Mouse (Mus musculus) myocyte (in vitro differentiated cells): ENCODE measurements around the gene Epb41l4b. TPM values are rescaled to one million over a fixed set of nuclear protein-coding genes. Genes with fewer than 3 reads are reported as not detected.

ENCODE experiments used
- H3K27me3 ChIP-seq: one replicate; pipeline ENCODE4 v1.6.1; 2011; ENCODE audit not compliant: control insufficient read depth, insufficient read depth, insufficient read length
- H3K36me3 ChIP-seq: one replicate; pipeline ENCODE4 v1.6.1; 2011; ENCODE audit not compliant: control insufficient read depth, insufficient read depth
- H3K4me2 ChIP-seq: one replicate; pipeline ENCODE4 v1.6.1; 2011; ENCODE audit warnings: low read depth, control low read depth
- H3K4me3 ChIP-seq: one replicate; pipeline ENCODE4 v1.5.1; 2011; ENCODE audit warnings: mild to moderate bottlenecking, control low read depth, moderate library complexity
- H3K79me2 ChIP-seq: one replicate; pipeline ENCODE4 v1.6.1; 2011; ENCODE audit not compliant: control insufficient read depth, insufficient read depth
- H3ac ChIP-seq: one replicate; pipeline ENCODE4 v1.6.1; 2011; ENCODE audit not compliant: control insufficient read depth, insufficient read length
- CEBPB ChIP-seq: IDR thresholded peaks from 2 replicates; pipeline ENCODE4 v1.6.1; 2011; ENCODE audit warnings: mild to moderate bottlenecking, moderate library complexity; ENCODE audit not compliant: poor library complexity, insufficient read depth, severe bottlenecking
- E2F4 ChIP-seq: IDR thresholded peaks from one replicate; pipeline ENCODE4 v1.6.1; 2011; ENCODE audit warnings: mild to moderate bottlenecking, control low read depth, moderate library complexity; ENCODE audit not compliant: insufficient read depth
- MAX ChIP-seq: IDR thresholded peaks from one replicate; pipeline ENCODE4 v1.6.1; 2011; ENCODE audit warnings: low read depth, mild to moderate bottlenecking, control low read depth
- MYOD1 ChIP-seq, 3 experiments: IDR thresholded peaks; one replicate each; pipeline ENCODE4 v1.6.1; 2011; ENCODE audit warnings: control low read depth in 2 of 3, low read depth in 2 of 3, mild to moderate bottlenecking in 2 of 3, moderate library complexity in 1 of 3; ENCODE audit not compliant: insufficient read length in 2 of 3, control insufficient read depth in 1 of 3
- MYOG ChIP-seq, 3 experiments: IDR thresholded peaks; one replicate each; pipeline ENCODE4 v1.6.1; 2011; ENCODE audit warnings: control low read depth in 2 of 3, low read depth in 2 of 3, mild to moderate bottlenecking in 2 of 3; ENCODE audit not compliant: insufficient read length in 2 of 3, control insufficient read depth in 1 of 3, insufficient read depth in 1 of 3
- POLR2A ChIP-seq: IDR thresholded peaks from one replicate; pipeline ENCODE4 v1.6.1; 2011; ENCODE audit warnings: low read depth, mild to moderate bottlenecking, control low read depth, moderate library complexity; ENCODE audit not compliant: insufficient read length
- POLR2AphosphoS2 ChIP-seq: IDR thresholded peaks from one replicate; pipeline ENCODE4 v1.6.1; 2011; ENCODE audit warnings: low read depth, control low read depth; ENCODE audit not compliant: insufficient read length
- REST ChIP-seq: IDR thresholded peaks from one replicate; pipeline ENCODE4 v1.6.1; 2011; ENCODE audit warnings: mild to moderate bottlenecking, control low read depth, moderate library complexity; ENCODE audit not compliant: insufficient read depth, insufficient read length
- SRF ChIP-seq: IDR thresholded peaks from one replicate; pipeline ENCODE4 v1.6.1; 2011; ENCODE audit warnings: low read depth; ENCODE audit not compliant: control insufficient read depth, insufficient read length
- TCF12 ChIP-seq: IDR thresholded peaks from one replicate; pipeline ENCODE4 v1.6.1; 2011; ENCODE audit warnings: mild to moderate bottlenecking, control low read depth; ENCODE audit not compliant: poor library complexity, insufficient read depth, severe bottlenecking
- TCF3 ChIP-seq: IDR thresholded peaks from one replicate; pipeline ENCODE4 v1.6.1; 2011; ENCODE audit warnings: low read depth, control low read depth; ENCODE audit not compliant: insufficient read length
- USF1 ChIP-seq: IDR thresholded peaks from one replicate; pipeline ENCODE4 v1.6.1; 2011; ENCODE audit warnings: low read depth, mild to moderate bottlenecking, control low read depth, moderate library complexity
- polyA plus RNA-seq: library from polyadenylated mRNA; unstranded; fragments of >200 nt; fragmentation: generic; extraction: Trizol; gene quantifications from one replicate; pipeline ENCODE4 v1.2.1, GENCODE M21; 2012; ENCODE audit warnings: missing spikeins

Gene Epb41l4b
- polyA plus RNA-seq, 1 experiment = 0.31 TPM

DNA sequence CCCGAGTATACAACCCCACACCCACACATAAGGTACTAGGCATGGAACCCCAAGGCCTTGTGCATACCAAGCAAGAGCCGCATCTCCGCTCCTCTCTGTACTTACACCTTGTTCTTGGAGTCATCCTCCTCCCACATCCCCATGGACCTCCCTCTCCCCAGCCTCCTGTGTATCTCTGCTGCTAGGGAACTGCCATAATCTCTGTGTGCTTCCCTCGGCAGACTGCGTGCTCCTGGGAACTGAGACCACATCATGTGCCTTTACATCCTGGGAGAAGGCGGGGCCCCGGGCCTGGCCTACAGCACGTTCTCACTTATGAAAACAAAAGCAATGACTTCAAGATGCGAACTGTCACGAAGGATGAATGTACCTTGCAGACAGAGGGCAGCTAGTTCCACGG, 59.6 kb downstream of the Epb41l4b start:
- Histone ChIP-seq H3ac (no peak overlapping the region), H3K79me2 (no peaks in the 10 kb centered on the region), H3K4me3 (no peak overlapping the region), H3K36me3 (no peaks in the 10 kb centered on the region), H3K4me2 (no peak overlapping the region), H3K27me3 (peaks cover 19% of the 10 kb centered on the region)
- TF ChIP-seq REST = no peak
- no peak for TF ChIP-seq TCF3
- TF ChIP-seq E2F4 = no peak
- no peak for TF ChIP-seq CEBPB

DNA sequence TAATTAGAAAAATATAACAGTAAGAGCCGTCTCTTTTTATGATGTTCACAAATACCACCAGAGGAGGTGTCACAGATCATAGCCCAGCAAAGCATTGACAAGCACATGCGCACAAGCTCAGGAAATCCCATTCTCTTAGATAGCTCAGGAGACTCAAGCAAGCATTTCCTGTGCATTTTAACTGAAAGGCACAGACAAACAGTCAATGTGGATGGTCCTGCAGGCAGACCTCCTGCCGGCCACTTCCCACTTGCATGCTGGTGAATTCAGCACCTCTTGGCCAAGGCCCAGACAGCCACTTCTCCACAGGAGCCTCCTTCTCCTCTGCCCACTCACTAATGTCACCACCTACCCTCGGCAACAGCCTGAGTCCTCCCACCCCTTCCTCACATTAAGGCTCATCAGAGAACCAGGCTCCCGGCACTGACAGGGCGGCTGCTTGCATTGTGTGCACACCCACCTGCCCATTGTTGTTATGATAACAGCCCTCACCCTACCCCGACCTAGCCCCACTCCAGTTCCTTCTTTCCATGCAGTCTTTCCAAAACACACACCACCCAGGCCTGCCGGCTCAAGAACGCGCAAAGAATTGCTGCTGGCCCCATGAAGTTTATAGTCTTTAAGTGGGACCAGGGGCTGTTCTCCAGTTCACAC, 60.3 kb downstream of the Epb41l4b start:
- H3K79me2 ChIP-seq = no peaks in the 10 kb centered on the region
- H3K36me3 ChIP-seq = no peaks in the 10 kb centered on the region
- no peak overlapping the region for H3K4me3 ChIP-seq
- H3ac ChIP-seq = no peak overlapping the region
- H3K4me2 ChIP-seq = no peak overlapping the region
- TF ChIP-seq CEBPB = no peak
- no peak for TF ChIP-seq POLR2A
- TF ChIP-seq MYOG (IDR thresholded peaks at IDR 0.05; ENCODE audit: control insufficient read depth in 1 of 3, insufficient read depth in 1 of 3, insufficient read length in 2 of 3, low read depth in 2 of 3) = no peak
- no peak for TF ChIP-seq POLR2AphosphoS2
- TF ChIP-seq TCF3 = no peak
- TF ChIP-seq TCF12 = no peak
- no peak for TF ChIP-seq E2F4
- TF ChIP-seq SRF = no peak
- no peak for TF ChIP-seq MYOD1 (IDR thresholded peaks at IDR 0.05; ENCODE audit: control insufficient read depth in 1 of 3, insufficient read length in 2 of 3, low read depth in 2 of 3)
- TF ChIP-seq REST = no peak
- TF ChIP-seq USF1 = no peak
- TF ChIP-seq MAX = no peak
- peaks cover 19% of the 10 kb centered on the region for H3K27me3 ChIP-seq

DNA sequence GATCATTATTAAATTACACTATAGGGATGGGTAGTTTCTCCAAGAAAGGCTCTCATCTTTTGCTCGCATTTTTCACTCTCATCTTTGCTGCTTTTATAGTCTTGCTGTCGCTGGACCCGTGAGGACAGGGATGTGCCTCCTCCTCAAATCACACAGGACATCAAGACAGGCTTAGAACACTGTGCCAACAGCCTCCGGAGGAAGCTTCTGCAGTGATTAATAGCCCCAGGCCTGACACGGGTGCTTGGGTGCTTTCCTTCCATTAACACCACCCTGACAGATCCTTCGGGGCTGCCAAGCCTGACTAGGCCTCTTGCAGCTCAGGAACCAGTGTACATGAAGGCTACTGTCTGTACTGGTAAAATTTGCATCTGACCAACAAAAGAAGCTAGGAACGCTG, 61.8 kb downstream of the Epb41l4b start:
- TF ChIP-seq MYOG (IDR thresholded peaks at IDR 0.05; ENCODE audit: control insufficient read depth in 1 of 3, insufficient read depth in 1 of 3, insufficient read length in 2 of 3, low read depth in 2 of 3) (no peak), MYOD1 (IDR thresholded peaks at IDR 0.05; ENCODE audit: control insufficient read depth in 1 of 3, insufficient read length in 2 of 3, low read depth in 2 of 3) (no peak), E2F4 (no peak), POLR2A (no peak), TCF3 (no peak), CEBPB (no peak), SRF (no peak), USF1 (no peak), POLR2AphosphoS2 (no peak), REST (no peak), TCF12 (no peak), MAX (no peak)
- Histone ChIP-seq H3K4me2 (no peak overlapping the region), H3ac (no peak overlapping the region), H3K79me2 (no peaks in the 10 kb centered on the region), H3K36me3 (no peaks in the 10 kb centered on the region), H3K4me3 (no peak overlapping the region), H3K27me3 (peaks cover 19% of the 10 kb centered on the region)

GRCm38 (mm10) chr4:57073843-57074242, 69.4 kb downstream of the Epb41l4b start:
- Histone ChIP-seq H3K27me3 (peaks cover 37% of the 10 kb centered on the region), H3ac (no peak overlapping the region), H3K4me2 (no peak overlapping the region), H3K79me2 (no peaks in the 10 kb centered on the region), H3K4me3 (no peak overlapping the region), H3K36me3 (no peaks in the 10 kb centered on the region)
- no peak for TF ChIP-seq REST
- TF ChIP-seq E2F4 = no peak
- no peak for TF ChIP-seq POLR2A
- no peak for TF ChIP-seq MYOD1 (IDR thresholded peaks at IDR 0.05; ENCODE audit: control insufficient read depth in 1 of 3, insufficient read length in 2 of 3, low read depth in 2 of 3)
- no peak for TF ChIP-seq POLR2AphosphoS2
- no peak for TF ChIP-seq TCF3
- no peak for TF ChIP-seq USF1
- TF ChIP-seq CEBPB = no peak
- TF ChIP-seq SRF = no peak

GRCm38 (mm10) chr4:57073174-57073573, 70.1 kb downstream of the Epb41l4b start:
- no peak overlapping the region for H3K4me3 ChIP-seq
- no peak overlapping the region for H3K4me2 ChIP-seq
- no peak for TF ChIP-seq MYOG (IDR thresholded peaks at IDR 0.05; ENCODE audit: control insufficient read depth in 1 of 3, insufficient read depth in 1 of 3, insufficient read length in 2 of 3, low read depth in 2 of 3)
- no peak for TF ChIP-seq POLR2A
- no peaks in the 10 kb centered on the region for H3K79me2 ChIP-seq
- H3ac ChIP-seq = no peak overlapping the region
- peaks cover 40% of the 10 kb centered on the region for H3K27me3 ChIP-seq
- H3K36me3 ChIP-seq = no peaks in the 10 kb centered on the region
